Mouse (Mus musculus) kidney, embryonic 14.5 days (tissue): Measurements from ENCODE around the gene Xylt1. TPM values are rescaled to one million over a fixed set of nuclear protein-coding genes. Genes with fewer than 3 reads are reported as not detected.

Experiments
- ATAC-seq: fragments of 200-750 bp; cut with Nextera tagmentation; 2 replicates; pipeline ENCODE4 v1.8.0; 2017; ENCODE audit warnings: moderate number of reproducible peaks, mild to moderate bottlenecking, moderate TSS enrichment, moderate library complexity; ENCODE audit not compliant: low FRiP score, low TSS enrichment
- H3K27ac ChIP-seq: fragments of 300-500 bp; sonication (generic); 2 replicates; pipeline ENCODE4 v1.5.1; 2014; ENCODE audit warnings: low read depth, mild to moderate bottlenecking, low read length, moderate library complexity, mixed read lengths
- H3K27me3 ChIP-seq: fragments of 300-500 bp; sonication (generic); 2 replicates; pipeline ENCODE4 v1.6.1; 2014; ENCODE audit warnings: mild to moderate bottlenecking, low read length; ENCODE audit not compliant: control insufficient read depth, insufficient read depth
- H3K36me3 ChIP-seq: fragments of 300-500 bp; sonication (generic); 2 replicates; pipeline ENCODE4 v1.6.1; 2014; ENCODE audit warnings: low read length, mixed read lengths; ENCODE audit not compliant: control insufficient read depth, insufficient read depth
- H3K4me1 ChIP-seq: fragments of 300-500 bp; sonication (generic); 2 replicates; pipeline ENCODE4 v1.6.1; 2014; ENCODE audit warnings: low read length, mixed read lengths; ENCODE audit not compliant: control insufficient read depth, insufficient read depth
- H3K4me2 ChIP-seq: fragments of 300-500 bp; sonication (generic); replicated peaks from 2 replicates; pipeline ENCODE4 v1.6.1; 2014; ENCODE audit warnings: low read depth, mild to moderate bottlenecking, low read length
- H3K4me3 ChIP-seq: fragments of 300-500 bp; sonication (generic); 2 replicates; pipeline ENCODE4 v1.5.1; 2014; ENCODE audit warnings: mild to moderate bottlenecking, low read length
- H3K9ac ChIP-seq: fragments of 300-500 bp; sonication (generic); 2 replicates; pipeline ENCODE4 v1.6.1; 2014; ENCODE audit warnings: low read depth, mild to moderate bottlenecking, low read length, moderate library complexity
- H3K9me3 ChIP-seq: fragments of 300-500 bp; sonication (generic); 2 replicates; pipeline ENCODE4 v1.6.1; 2016; ENCODE audit warnings: low read length; ENCODE audit not compliant: control insufficient read depth
- WGBS: fragments of 180-500 bp; shearing (Covaris S2); extraction: QIAGEN DNeasy Blood & Tissue Kit; methylation state at CpG from one replicate; pipeline ENCODE4 v1.1.7; 2014; 5-methylcytosine and 5-hydroxymethylcytosine counted together
- polyA plus RNA-seq: library from polyadenylated mRNA; unstranded; fragments of >200 nt; fragmentation: Nextera tagmentation; extraction: Ambion mirVana; gene quantifications from 2 replicates; pipeline ENCODE4 v1.2.1, GENCODE M21; 2014

Xylt1 gene
- polyA plus RNA-seq, 1 experiment from 2014 or later: 4.6 TPM

GRCm38 (mm10) chr7:117503714-117504113 lies 122.9 kb downstream of the Xylt1 start:
- Histone ChIP-seq H3K4me2 (no peak overlapping the region), H3K4me3 (no peak overlapping the region), H3K9me3 (peaks cover 6% of the 10 kb centered on the region; the same call in 1 of the 2 replicates), H3K4me1 (no peaks in the 10 kb centered on the region), H3K9ac (no peak overlapping the region), H3K27ac (no peak overlapping the region), H3K27me3 (no peaks in the 10 kb centered on the region), H3K36me3 (no peaks in the 10 kb centered on the region)
- WGBS: 83% methylated on average over 9 of the region's 9 CpGs
- no peak for ATAC-seq

- Histone ChIP-seq H3K9ac (no peak overlapping the region), H3K4me3 (no peak overlapping the region), H3K9me3 (peaks cover 6% of the 10 kb centered on the region; the same call in 1 of the 2 replicates), H3K27ac (no peak overlapping the region), H3K27me3 (no peaks in the 10 kb centered on the region), H3K4me2 (no peak overlapping the region), H3K36me3 (no peaks in the 10 kb centered on the region), H3K4me1 (no peaks in the 10 kb centered on the region)
- 78% methylated on average over 3 of the region's 3 CpGs for WGBS
- no peak for ATAC-seq
These were observed 125.0 kb downstream of the Xylt1 start for GRCm38 (mm10) chr7:117505791-117506190.

GRCm38 (mm10) chr7:117507351-117507750 lies 126.6 kb downstream of the Xylt1 start:
- Histone ChIP-seq H3K9me3 (no peaks in the 10 kb centered on the region), H3K27me3 (no peaks in the 10 kb centered on the region), H3K36me3 (no peaks in the 10 kb centered on the region), H3K4me1 (no peaks in the 10 kb centered on the region), H3K27ac (no peak overlapping the region), H3K4me2 (no peak overlapping the region), H3K9ac (no peak overlapping the region), H3K4me3 (no peak overlapping the region)
- 93% methylated on average over 10 of the region's 10 CpGs for WGBS
- ATAC-seq: no peak

- H3K4me2 ChIP-seq: no peak overlapping the region
- H3K9ac ChIP-seq: no peak overlapping the region
- H3K36me3 ChIP-seq: no peaks in the 10 kb centered on the region
- peak; percentile 44; the same call in 1 of the 2 replicates for ATAC-seq
- H3K27me3 ChIP-seq: no peaks in the 10 kb centered on the region
- 43% methylated on average over 8 of the region's 8 CpGs for WGBS
- H3K9me3 ChIP-seq: no peaks in the 10 kb centered on the region
- no peaks in the 10 kb centered on the region for H3K4me1 ChIP-seq
- no peak overlapping the region for H3K4me3 ChIP-seq
- H3K27ac ChIP-seq: no peak overlapping the region
These were observed 127.3 kb downstream of the Xylt1 start for GRCm38 (mm10) chr7:117508090-117508489.

- Histone ChIP-seq H3K9ac (no peak overlapping the region), H3K36me3 (no peaks in the 10 kb centered on the region), H3K9me3 (no peaks in the 10 kb centered on the region), H3K27me3 (no peaks in the 10 kb centered on the region), H3K4me3 (no peak overlapping the region), H3K4me1 (no peaks in the 10 kb centered on the region), H3K27ac (no peak overlapping the region), H3K4me2 (no peak overlapping the region)
- WGBS: 83% methylated on average over 2 of the region's 2 CpGs
- ATAC-seq: no peak
These were observed 129.3 kb downstream of the Xylt1 start for GRCm38 (mm10) chr7:117510113-117510512.

- no peaks in the 10 kb centered on the region for H3K4me1 ChIP-seq
- H3K4me2 ChIP-seq: no peak overlapping the region
- H3K27me3 ChIP-seq: no peaks in the 10 kb centered on the region
- no peak for ATAC-seq
- H3K9me3 ChIP-seq: no peaks in the 10 kb centered on the region
- H3K9ac ChIP-seq: no peak overlapping the region
- no peak overlapping the region for H3K27ac ChIP-seq
- H3K36me3 ChIP-seq: no peaks in the 10 kb centered on the region
- no peak overlapping the region for H3K4me3 ChIP-seq
- 68% methylated on average over 2 of the region's 2 CpGs for WGBS
These were observed 131.5 kb downstream of the Xylt1 start for GRCm38 (mm10) chr7:117512301-117512700.

- Histone ChIP-seq H3K4me1 (no peaks in the 10 kb centered on the region), H3K27ac (no peak overlapping the region), H3K36me3 (no peaks in the 10 kb centered on the region), H3K27me3 (no peaks in the 10 kb centered on the region), H3K4me3 (no peak overlapping the region), H3K4me2 (no peak overlapping the region), H3K9ac (no peak overlapping the region), H3K9me3 (no peaks in the 10 kb centered on the region)
- no peak for ATAC-seq
- WGBS: 81% methylated on average over 1 of the region's 1 CpGs
These were observed 135.0 kb downstream of the Xylt1 start for GRCm38 (mm10) chr7:117515794-117516193.

GRCm38 (mm10) chr7:117516896-117517295 lies 136.1 kb downstream of the Xylt1 start:
- H3K27me3 ChIP-seq: no peaks in the 10 kb centered on the region
- WGBS: 23% methylated on average over 4 of the region's 4 CpGs
- H3K27ac ChIP-seq: no peak overlapping the region
- H3K9me3 ChIP-seq: no peaks in the 10 kb centered on the region; the same call in 1 of the 2 replicates
- no peak overlapping the region for H3K4me2 ChIP-seq
- no peaks in the 10 kb centered on the region for H3K4me1 ChIP-seq
- ATAC-seq: peak; percentile 68; the same call in 1 of the 2 replicates
- no peak overlapping the region for H3K9ac ChIP-seq
- no peak overlapping the region for H3K4me3 ChIP-seq
- no peaks in the 10 kb centered on the region for H3K36me3 ChIP-seq

GRCm38 (mm10) chr7:117521369-117521768 lies 140.6 kb downstream of the Xylt1 start:
- H3K4me1 ChIP-seq: no peaks in the 10 kb centered on the region
- H3K36me3 ChIP-seq: no peaks in the 10 kb centered on the region
- no peak overlapping the region for H3K4me2 ChIP-seq
- H3K4me3 ChIP-seq: no peak overlapping the region
- no peaks in the 10 kb centered on the region for H3K27me3 ChIP-seq
- H3K9ac ChIP-seq: no peak overlapping the region
- ATAC-seq: no peak
- H3K9me3 ChIP-seq: no peaks in the 10 kb centered on the region; the same call in 1 of the 2 replicates
- no peak overlapping the region for H3K27ac ChIP-seq
